Mouse (Mus musculus) spleen, postnatal 36 days (tissue): ENCODE measurements around the gene Mrpl16.

ENCODE experiments used
- DNase-seq, 2 experiments: peaks; one replicate each; pipeline ENCODE4 v3.0.0; 2022; ENCODE audit warnings: low spot score in 2 of 2, mixed read lengths in 1 of 2

Mrpl16 gene

GRCm38 (mm10) chr19:11770205-11770892 lies at the start of gene Mrpl16:
Gene Mrpl16 (plus strand): TSS chr19:11770391.
- DNase-seq, result peak; percentile 79 to 87

- DNase-seq, result no peak
These were observed 46.3 kb upstream of the Mrpl16 start for GRCm38 (mm10) chr19:11723870-11724269.

- DNase-seq, result no peak
These were observed 45.9 kb upstream of the Mrpl16 start for GRCm38 (mm10) chr19:11724275-11724674.

GRCm38 (mm10) chr19:11725915-11726314 lies 44.3 kb upstream of the Mrpl16 start:
- DNase-seq, result no peak

- DNase-seq, result no peak
These were observed 42.9 kb upstream of the Mrpl16 start for GRCm38 (mm10) chr19:11727304-11727703.

GRCm38 (mm10) chr19:11730278-11730677 lies 39.9 kb upstream of the Mrpl16 start:
- no peak for DNase-seq

- no peak for DNase-seq
These were observed 33.7 kb upstream of the Mrpl16 start for GRCm38 (mm10) chr19:11736455-11736854.

- DNase-seq, result no peak
These were observed 24.5 kb upstream of the Mrpl16 start for GRCm38 (mm10) chr19:11745680-11746079.

GRCm38 (mm10) chr19:11747298-11747697 lies 22.9 kb upstream of the Mrpl16 start, which contains the start of gene Gif:
Gene Gif (plus strand): TSS chr19:11747554.
- DNase-seq, result no peak

- peak in 1 of 2 experiments; percentile 11 for DNase-seq
These were observed 5.1 kb upstream of the Mrpl16 start for GRCm38 (mm10) chr19:11765059-11765458.

- peak; percentile 46 to 68 for DNase-seq
These were observed 3.8 kb upstream of the Mrpl16 start for GRCm38 (mm10) chr19:11766413-11766812.

- peak; percentile 46 to 54 for DNase-seq
These were observed 2.0 kb upstream of the Mrpl16 start for GRCm38 (mm10) chr19:11768163-11768562.

- DNase-seq, result no peak
These were observed 802 bp upstream of the Mrpl16 start for GRCm38 (mm10) chr19:11769257-11769920.

GRCm38 (mm10) chr19:11777191-11777865 lies 7.1 kb downstream of the Mrpl16 start:
- peak; percentile 26 to 38 for DNase-seq

- no peak for DNase-seq
These were observed 15.4 kb downstream of the Mrpl16 start for GRCm38 (mm10) chr19:11785409-11786154.

- DNase-seq, result no peak
These were observed 17.6 kb downstream of the Mrpl16 start for GRCm38 (mm10) chr19:11787826-11788225.

- no peak for DNase-seq
These were observed 18.7 kb downstream of the Mrpl16 start for GRCm38 (mm10) chr19:11788876-11789275.

GRCm38 (mm10) chr19:11791825-11792224 lies 21.6 kb downstream of the Mrpl16 start:
- DNase-seq, result no peak

GRCm38 (mm10) chr19:11793741-11794359 lies 23.7 kb downstream of the Mrpl16 start:
- no peak for DNase-seq

GRCm38 (mm10) chr19:11794447-11794846 lies 24.3 kb downstream of the Mrpl16 start:
- DNase-seq, result no peak

- DNase-seq, result no peak
These were observed 30.5 kb downstream of the Mrpl16 start for GRCm38 (mm10) chr19:11800531-11801315.
